Mouse (Mus musculus) lung, postnatal 36 days (tissue): ENCODE results near the gene Cmtm4.

Experiments used
- DNase-seq: peaks from one replicate; pipeline ENCODE4 v3.0.0; 2022; ENCODE audit warnings: mixed read lengths

Gene Cmtm4

DNA sequence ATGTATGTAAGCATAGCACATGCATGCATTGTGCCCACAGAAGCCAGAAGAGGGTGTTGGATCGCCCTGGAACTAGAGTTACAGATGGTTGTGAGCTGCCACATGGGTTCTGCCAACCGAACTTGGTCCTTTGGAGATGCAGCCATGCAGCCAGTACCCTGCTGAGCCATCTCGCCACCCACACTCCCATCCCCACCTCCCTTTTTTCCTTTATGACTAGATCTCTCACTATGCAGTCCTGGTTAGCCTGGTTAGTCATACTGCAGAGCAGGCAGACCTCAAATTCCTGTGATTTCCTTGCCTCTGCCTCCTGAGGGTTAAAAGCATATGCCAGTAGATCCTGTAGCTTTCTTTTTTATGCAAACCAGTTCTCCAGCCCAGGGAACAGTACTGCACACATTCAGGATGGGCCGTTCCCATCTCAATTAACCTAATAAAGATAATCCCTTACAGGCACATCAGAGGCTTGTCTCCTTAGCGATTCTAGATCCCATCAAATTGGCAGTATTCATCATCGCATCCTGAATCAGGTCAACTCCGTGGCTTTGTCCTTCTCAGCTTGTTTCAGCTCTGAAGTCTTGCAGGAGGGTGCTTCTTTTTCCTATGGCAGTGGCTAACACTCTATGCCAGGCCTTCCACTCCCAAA is 15.1 kb upstream of the Cmtm4 start:
- no peak for DNase-seq

DNA sequence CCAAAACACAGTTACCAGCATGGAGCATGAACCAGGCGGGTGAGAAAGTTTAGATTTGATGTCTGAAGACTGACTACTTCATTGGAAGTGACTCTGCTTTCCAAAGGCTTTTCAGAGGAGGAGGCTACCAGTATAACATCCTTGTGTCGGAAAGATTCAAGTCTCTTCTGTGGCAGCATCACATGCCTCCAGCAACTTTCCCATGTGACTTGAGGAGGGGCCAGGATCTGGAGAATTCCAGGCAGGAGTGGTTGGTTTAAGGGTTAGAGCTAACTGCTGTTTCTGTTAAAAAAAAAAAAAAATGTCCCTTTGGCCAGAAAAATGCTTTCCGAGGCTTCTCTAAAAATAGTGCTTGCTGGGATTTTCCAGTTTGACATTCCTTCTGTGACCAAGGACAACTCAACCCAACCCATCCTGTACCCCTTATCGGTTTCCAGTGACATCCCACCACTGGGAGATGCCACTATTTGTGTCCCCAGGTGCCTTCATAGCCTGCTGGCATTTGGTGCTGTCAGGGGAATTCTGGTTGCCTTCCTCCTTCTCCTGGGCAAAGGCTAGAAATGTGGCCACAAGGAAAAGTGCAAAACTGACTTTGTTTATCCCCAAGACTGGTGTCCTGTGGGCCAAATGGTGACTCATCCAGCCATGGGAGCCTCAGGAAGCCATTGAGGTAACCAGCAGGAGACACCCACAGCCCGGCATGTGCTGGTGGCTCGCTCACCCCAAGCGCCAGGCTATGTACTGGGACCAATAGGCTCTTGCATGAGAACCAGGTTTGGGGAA is 12.9 kb upstream of the Cmtm4 start:
- no peak for DNase-seq

DNA sequence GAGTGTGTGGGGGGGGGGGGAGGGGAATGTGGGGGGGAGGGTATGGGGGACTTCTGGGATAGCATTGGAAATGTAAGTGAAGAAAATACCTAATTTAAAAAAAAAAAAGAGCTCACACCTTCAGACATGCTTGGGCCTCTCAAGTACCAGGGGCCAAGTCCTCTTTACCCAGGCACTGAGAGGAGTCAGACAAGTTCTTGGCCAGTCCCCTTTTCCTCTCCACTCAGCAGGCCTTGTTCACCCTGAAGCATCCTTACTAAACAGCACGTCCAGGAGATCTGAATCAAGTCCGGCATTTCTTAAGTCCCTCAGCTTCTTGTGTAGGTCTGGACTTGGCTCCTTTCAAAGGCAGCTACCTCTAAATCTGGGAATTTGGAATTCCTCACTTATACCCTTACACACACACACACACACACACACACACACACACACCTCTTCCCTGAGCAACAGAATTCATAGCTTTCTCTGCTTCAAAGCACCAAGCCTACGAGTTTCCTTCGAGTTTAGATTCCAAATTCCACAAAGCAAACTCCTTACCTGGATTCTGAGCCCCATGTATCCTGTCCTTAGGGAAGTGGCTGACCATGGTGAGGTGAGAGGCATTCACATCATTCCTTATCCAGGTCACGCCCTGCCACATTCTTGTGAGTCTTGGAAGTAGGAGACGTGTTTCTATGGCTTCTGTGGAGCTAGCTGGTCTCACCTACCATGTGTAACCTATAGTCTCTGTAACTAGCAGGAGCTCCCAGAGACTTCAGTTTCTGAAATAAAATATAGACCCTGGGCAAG is 10.9 kb upstream of the Cmtm4 start:
- DNase-seq = peak; percentile 34

DNA sequence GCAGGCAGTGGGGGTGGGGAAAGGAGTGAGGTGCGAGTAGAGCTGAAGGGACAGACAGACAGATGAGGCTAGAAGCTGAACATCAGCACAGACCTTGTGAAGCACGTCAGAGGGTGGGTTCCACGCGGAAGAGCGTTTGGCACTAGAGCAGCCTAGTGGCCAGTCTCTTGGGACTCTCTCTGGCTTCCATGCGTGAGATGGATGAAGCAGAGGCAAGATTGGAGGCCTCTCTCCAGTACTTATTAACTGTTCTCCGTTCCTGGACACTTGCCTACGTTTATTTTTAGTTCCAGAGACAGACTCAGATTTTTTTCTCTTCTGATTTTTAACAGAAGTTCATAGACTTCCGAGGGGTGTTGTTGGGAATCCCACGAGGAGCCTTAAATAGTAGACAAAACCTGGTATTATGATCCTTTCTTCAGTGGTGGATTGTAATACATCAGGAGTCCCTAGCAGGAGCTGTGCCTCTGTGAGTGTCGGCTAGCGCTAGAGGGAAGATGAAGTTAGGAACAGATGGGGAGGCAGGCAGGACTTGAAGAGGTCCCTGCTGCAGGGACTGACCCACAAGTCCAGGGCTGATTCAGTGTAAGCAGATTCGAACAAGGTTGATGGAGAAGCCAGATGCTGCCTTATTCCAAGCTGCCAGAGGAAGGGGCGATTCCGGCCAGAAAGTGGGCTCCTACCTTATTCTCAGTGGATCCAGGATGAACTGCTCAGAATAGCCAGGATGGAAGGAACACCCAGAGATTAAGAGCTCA is 10.0 kb upstream of the Cmtm4 start:
- DNase-seq = no peak

DNA sequence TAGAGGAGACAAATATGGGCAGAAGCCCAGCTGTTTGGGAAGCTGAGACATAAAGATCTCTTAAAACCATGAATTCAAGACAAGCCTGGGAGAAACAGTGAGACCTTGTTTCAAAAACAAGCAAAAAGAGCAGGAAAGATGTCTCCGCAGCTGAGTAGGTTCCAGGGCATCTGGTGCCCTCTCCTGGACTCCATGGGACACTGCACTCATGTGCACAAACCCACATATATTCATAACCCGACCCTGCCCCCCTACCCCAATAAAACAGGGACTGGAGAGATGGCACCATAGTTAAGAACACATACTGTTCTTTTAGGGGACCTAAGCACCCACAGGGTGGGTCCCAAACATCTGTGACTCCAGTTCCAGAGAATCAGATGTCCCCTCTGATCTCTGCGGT is 8.0 kb upstream of the Cmtm4 start:
- DNase-seq = peak; percentile 31

DNA sequence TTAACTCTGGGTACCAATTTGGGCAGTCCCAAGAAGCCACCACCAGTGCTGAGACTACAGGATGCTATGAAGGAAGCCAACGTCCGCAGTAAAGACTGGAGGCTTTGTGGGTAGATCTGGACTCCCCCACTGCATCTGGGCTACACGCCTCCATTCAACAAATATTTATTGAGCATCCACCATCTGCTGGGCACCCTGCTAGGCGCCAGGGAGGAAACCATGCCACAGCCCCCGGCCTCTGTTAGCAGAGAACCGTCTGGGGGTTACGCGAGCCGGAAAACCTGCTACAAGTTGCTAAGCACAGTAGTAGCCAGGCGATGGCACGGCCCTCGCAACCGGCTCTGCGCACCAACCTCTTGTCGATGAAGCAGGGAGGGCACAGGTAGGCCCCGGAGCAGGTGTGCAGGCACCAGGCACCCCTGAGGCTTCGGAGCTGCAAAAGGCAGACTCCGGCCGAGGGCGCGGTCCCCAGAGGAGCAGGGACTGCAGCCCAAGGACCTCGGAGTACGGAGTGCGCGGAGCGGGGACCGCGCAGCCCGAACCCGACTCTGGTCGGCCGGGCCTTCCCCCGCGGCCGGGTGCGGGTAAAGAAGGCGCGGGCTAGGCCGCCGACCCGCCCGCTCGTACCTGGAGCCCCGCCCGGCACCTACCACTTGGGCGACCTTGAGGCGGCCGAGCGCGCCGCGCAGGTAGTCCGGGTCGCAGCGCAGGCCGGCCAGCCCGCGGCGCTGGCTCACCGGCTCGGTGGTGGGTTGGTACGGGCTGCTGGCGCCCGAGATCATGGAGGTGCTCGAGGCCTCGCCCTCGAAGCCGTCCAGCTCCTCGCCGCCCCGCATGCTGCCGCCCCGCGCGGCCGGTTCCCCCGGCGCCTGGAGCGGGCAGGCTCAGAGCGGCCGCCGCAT is 555 bp downstream of the Cmtm4 start:
- DNase-seq = peak; percentile 36

DNA sequence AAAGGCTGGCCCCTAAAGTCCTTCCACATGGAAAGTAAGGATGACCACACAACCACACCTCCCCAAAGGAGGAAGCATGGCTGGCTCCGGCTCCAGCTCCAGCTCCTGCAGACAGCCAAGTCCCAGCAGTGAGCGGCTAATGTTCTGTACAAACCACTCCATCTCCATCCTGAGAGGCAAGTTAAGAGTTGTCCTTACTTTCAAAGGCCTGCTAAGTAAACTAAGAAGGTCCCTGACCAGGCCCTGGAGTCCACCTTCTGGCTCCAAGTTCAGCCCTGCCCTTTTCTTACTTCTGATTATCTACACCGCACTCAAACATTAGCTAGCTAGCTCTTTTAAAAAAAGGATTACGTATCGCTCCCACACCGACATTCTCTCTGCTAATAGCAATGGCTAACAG is 1.8 kb downstream of the Cmtm4 start:
- DNase-seq = peak; percentile 75

DNA sequence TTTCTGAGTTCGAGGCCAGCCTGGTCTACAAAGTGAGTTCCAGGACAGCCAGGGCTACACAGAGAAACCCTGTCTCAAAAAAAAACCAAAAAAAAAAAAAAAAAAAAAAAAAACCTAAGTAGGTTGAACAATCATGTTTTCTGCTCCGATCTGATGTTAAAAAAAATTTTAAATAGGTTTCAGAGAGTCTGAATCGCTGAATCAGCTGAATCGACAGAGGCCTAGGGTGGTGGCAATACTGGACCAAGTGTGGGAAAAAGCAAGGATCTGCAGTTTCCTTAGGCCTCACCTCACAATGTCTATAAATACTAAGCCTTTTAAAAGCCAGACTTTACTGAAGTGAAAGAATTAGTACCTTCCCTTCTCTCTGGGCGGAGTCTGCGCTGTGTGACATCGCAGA is 2.5 kb downstream of the Cmtm4 start:
- DNase-seq = no peak

DNA sequence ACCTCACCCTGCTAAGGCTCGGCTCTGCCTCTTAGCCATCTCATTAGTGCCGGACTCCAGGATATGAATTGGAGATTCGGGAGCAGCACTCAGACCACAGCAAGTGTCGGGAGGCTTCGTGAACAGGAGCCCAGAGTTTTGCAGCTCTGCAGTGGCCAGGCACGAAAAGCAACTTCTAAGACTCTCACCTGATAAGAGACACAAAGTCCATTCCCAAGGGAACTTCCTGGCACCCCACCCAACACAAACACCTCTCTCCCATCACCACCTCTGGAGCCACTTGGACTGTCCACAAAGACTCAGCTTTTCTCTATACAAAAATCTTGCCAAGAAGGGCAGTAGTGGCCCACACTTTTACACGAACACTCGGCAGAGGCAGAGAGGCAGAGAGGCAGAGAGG is 5.4 kb downstream of the Cmtm4 start:
- DNase-seq = no peak

DNA sequence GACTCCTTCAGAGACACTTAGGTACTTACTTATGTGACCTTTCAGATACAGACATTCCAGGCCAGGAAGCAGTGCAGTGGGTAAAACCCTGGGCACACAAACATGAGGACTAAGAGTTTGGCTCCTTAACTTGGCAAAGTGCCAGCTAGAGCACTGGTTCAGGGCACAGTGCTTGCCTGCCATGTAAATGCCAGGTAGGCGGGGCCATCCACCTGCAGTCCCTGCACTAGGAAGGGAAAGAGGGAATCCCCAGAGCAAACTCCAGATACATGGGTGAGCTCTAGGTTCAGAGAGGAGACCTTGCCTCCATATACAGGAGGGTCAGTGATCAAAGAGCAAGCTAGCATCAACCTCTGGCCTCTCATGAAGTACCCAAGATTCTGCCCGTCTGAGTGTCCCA is 7.6 kb downstream of the Cmtm4 start:
- peak; percentile 69 for DNase-seq

DNA sequence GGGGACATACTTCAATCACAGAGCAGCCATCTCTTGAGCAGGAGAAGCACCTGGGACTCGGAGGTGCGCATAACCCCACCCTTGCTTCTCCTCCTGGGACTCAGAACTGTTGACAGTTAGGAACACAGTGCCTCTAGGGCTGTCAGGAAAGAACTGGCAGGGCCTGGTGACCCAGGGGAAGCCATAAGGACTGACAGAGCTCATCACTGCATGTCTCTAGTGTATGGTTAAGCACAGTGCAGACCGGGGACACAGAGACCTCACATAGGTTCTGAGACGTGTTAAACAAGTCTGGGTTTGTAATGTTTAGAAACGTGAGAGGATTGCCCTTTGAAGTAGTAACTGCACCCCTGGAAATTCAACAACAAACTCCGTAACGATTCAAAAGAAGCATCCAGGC is 8.1 kb downstream of the Cmtm4 start:
- DNase-seq = no peak

DNA sequence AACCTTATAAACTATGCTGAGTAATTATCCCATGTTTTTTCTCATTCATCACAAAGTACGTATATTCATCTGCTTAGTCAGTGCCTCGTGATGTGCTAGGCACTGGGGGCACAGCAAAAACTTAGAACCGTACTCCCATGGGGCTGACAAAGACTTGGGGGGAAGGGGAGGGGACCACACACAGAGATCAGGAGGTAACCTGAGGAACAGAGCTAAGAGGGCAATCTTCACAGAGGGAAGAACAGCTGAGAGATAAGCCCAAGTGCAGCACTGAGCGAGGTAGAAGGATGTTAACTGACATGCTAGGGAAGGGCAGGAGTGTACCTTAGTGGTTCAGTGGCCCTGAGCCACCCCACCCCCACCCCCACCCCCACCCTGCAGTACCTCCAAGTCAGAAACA is 8.9 kb downstream of the Cmtm4 start:
- no peak for DNase-seq

DNA sequence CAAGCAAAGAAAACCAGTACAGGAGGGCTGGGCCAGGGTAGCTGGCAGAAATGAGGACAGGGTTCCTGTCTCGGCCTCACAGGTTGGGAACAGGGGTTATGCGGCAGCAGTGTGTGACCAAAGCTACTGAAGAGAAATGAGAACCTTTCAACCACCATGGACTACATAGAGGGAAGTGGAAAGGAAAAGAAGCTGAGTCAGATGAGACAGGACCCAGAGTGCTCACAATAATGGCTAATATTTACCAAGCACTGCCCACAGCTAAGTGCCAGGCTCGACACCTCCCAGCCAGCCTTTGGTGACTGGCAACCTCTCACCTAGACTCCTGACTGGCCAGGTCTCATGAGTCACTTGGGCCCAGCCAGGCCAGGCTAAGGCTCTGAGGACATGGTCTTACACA is 11.6 kb downstream of the Cmtm4 start:
- DNase-seq = peak; percentile 81

DNA sequence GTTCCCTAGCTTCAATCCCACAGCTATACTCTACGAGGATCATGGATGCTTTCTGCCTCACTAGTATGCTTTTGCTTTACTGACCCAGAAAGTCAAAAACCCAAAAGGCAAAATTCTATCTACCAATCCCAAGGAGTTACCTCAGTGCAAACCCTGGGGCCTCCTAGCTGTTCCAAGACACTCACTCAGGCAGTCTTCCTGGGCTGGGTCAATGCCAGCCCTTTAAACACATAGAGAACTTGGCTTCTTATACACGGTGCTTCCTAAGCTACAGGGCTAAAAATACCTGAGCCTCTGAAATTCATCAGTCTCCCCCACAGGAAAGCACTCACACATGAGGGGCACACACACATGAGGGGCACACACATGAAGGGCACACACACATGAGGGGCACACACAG is 12.3 kb downstream of the Cmtm4 start:
- peak; percentile 17 for DNase-seq

DNA sequence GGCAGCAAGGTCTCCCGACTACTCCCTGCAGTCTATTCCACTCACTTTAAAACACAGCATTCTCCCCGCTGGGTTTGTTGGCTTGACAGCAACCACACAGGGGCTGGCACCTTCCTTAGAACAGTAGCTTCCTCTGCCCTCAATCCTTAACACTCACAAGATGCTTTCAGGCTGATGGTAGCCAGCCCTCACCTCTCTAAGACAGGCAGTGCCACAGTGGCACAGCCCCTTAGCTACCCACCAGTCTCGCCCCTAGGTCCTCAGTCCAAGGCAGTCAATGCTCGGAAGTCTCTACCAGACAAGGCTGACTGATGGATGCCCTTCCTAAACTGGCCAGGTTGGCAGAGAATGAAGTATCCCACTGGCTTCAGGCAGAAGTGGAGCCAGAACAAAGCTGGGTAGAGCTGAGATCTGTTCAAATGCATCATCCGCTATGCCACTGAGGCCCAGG is 14.6 kb downstream of the Cmtm4 start:
- DNase-seq = no peak

DNA sequence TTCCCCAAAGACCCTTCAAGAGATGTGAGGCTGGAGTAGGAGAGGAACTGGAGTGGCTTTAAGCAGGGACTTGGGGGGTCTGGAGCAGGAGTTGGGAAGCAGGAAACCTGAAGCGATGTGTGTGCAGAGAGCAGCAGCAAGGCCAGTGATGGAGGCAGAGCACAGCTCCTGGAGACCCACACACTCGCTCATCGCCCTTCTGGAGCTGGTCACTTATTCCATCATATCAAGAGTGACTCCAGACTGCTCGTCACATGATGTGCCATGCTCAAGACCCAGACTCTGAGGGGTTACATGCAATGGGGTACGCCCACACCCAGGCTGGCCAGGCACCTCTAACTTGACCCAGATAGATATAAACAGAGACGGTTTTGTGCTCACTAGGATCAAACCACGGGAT is 15.3 kb downstream of the Cmtm4 start:
- DNase-seq = no peak

DNA sequence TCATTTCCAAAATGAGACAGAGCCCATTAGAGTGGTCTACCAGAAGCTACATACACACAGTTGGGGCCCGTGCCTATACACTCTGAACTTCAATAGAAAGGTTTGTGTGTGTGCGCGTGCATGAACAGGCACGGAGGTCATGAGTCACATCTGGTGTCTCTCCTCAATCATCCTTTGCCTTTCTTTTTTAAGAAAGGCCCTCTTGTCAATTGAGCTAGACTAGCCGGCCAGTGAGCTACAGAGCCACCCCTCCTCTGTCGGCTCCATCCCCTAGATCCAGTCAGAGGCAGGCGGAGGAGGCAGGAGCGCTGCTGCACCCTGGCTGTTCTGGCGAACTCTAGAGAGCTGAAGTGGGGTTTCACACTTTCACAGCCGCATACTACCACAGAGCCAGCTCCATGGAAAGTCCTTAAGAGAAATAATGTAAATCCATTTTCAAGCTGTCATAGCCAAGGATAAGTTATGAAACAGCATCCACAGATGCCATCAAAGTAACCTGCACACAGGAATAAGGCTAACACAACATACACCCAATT is 16.2 kb downstream of the Cmtm4 start:
- DNase-seq = no peak

DNA sequence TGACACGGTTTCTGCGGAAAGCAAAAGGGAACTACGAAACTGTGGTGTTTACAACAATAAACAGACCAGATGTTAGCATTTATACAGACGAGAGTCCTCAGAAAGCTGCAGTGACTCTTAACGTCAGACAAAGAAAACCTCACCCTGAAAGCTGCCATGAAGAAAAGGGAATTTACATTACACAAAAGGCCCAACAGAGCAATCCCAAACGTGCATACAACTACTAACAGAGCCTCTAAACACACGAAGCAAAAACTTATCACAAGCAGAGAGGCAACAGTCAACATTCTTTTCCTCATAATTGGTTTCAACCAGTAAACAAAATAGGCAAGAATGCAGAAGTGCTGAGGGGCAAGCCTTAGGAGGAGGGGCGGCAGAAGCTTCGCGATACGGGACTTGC is 18.9 kb downstream of the Cmtm4 start:
- no peak for DNase-seq

DNA sequence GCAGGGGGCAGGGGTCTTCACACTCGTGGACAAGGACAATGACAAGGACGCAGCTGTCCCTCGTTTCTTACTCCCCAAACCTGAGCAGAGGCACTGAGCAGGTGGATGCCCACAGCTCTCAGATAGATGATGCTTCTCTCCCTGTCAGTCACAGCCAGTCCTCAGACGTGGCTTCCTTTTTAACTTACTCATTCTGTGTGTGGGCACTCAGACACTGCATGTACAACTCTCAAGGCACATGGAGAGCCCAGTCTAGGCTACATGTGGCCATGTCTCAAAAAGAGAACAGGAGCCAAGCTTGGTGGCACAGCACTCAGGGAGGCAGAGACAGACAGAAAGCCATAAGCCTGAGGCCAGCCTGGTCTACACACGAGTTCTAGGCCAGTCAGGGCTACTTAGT is 19.6 kb downstream of the Cmtm4 start:
- no peak for DNase-seq

DNA sequence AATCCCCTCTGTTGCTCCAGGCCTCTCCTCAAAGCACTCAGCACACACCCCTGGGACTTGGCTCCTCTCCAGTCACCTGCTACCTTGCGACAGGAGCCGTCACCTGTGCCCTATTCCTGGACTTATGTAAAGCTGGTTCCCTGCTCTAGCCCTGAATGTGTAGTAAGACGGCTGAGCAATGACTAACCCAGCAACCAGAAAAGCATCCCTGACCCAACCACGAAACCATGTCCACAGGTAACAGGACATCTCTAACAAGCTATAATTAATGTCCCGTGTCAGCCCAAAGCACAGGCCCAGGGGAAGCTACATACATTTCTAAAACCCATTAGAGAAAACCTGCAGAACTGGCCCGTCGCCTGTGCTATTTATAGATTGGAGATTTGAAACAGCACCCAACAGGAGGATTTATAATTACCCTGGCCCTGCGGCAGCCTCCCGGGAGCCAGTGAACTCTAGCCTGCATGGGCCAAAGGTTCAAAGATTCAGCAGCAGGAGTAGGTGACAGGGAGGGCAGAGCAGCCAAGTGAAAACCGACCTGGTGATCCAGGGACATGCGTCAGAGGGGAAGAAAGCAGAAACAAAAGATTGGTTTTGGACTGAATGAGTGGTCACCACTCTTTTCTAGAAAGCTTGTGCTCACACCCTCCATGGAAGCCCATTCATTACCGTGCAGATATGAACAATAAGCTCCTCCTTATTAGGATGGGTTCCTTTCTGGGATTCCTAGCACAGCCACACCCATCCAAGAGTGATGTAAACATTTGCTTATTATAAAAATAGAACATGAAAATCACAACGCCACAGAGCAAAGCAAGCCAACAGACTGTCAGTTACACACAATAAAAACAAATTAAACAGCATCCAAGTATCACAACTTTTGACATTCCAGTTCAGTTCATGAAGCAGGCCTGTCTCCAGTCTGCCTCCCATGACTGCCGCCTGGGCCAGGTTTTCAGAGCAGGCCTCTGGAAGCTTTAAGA is 20.5 kb downstream of the Cmtm4 start:
- peak; percentile 74 for DNase-seq
